Mouse (Mus musculus): ENCODE data around the gene Cyb5d1. TPM values are rescaled to one million over a fixed set of nuclear protein-coding genes. Genes with fewer than 3 reads are reported as not detected.
A peak's percentile ranks its signal among the peaks of the same experiment; 100 is the strongest.

The Cyb5d1 gene
- polyA plus RNA-seq, 1 experiment from 2014 or later, result 20.6 TPM

DNA sequence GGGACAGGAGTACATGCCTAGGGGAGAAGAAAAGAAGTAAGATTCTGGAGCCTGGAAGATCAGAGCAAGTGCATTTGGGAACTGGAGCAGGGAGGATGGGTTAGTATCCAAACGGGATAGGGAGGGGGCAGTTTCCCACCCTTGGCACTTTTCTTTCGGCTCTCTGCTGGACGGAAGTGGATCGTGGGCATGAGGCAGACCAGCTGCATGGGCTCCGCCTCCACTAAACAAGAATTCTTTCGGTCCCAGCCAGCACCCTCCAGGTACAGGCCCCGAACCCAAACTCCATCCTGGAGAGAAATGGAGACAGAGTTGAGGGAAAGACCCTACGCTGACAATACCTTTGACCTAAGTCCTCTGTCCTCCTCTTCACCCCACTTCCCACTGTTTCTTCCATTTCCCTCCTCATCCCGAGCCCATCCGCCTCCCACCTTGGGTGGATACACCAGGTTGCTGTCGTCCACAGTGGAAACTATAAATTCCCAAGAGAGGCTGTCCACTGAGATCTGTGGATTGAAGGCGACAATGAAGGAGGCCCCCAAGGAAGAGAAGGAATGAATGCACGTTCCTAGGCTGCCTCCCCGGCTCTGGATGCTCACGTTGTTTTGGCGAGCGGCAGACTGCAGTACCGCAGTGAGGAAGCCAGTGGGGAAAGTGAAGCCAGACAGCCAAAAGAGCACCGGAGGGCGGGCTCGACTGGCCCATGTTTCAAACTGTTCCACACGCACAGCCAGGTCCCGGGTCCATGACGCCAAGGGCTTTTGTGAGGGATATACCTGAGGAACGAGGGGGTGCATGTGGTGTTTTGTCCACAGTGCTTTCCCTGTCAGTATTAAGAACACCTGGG, 25.9 kb upstream of the Cyb5d1 start:
- Histone ChIP-seq H3K9me3 (replicated peaks) (no peaks in the 10 kb centered on the region), H3K4me1 (replicated peaks) (peaks cover 48% of the 10 kb centered on the region), H3K36me3 (no peaks in the 10 kb centered on the region), H3K4me2 (peak overlapping the region; percentile 93), H3K27ac (no peak overlapping the region), H3K9ac (peak overlapping the region; percentile 56; the same call in 1 of the 2 replicates), H3K4me3 (peak overlapping the region; percentile 61; the same call in 1 of the 2 replicates), H3K27me3 (peaks cover 21% of the 10 kb centered on the region)
- ATAC-seq (replicated peaks; ENCODE audit: insufficient number of reproducible peaks, insufficient read depth, low FRiP score, low read depth), result no peak
- 22% methylated on average over 25 of the region's 25 CpGs for WGBS

DNA sequence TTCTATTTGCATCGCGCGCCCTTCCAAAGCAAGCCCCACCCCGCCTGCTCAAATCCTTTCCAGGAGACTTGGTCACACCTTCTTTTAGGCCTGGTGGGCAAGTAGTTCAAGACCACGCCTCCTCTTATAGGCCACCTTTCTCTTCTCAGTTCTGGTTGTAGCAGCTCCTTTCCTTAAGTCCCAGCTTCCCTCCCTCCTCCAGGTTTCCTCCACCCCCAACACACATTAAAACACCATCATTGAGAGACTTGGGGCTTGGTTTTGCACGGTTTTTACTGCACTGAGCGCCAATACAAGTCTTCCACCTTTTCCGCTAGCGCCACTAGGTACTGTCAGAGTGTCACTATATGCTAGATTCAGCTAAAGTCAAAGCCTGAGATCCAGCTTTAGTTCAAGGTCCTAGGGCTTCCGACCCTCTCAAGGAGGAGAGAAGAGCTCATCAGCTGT, 25.1 kb upstream of the Cyb5d1 start:
- Histone ChIP-seq H3K9me3 (replicated peaks) (no peaks in the 10 kb centered on the region), H3K27me3 (peaks cover 21% of the 10 kb centered on the region), H3K4me2 (peak overlapping the region; percentile 93), H3K9ac (peak overlapping the region; percentile 56), H3K36me3 (no peaks in the 10 kb centered on the region), H3K27ac (no peak overlapping the region), H3K4me1 (replicated peaks) (peaks cover 48% of the 10 kb centered on the region), H3K4me3 (peak overlapping the region; percentile 61)
- ATAC-seq (replicated peaks; ENCODE audit: insufficient number of reproducible peaks, insufficient read depth, low FRiP score, low read depth), result no peak
- 9% methylated on average over 10 of the region's 10 CpGs for WGBS

DNA sequence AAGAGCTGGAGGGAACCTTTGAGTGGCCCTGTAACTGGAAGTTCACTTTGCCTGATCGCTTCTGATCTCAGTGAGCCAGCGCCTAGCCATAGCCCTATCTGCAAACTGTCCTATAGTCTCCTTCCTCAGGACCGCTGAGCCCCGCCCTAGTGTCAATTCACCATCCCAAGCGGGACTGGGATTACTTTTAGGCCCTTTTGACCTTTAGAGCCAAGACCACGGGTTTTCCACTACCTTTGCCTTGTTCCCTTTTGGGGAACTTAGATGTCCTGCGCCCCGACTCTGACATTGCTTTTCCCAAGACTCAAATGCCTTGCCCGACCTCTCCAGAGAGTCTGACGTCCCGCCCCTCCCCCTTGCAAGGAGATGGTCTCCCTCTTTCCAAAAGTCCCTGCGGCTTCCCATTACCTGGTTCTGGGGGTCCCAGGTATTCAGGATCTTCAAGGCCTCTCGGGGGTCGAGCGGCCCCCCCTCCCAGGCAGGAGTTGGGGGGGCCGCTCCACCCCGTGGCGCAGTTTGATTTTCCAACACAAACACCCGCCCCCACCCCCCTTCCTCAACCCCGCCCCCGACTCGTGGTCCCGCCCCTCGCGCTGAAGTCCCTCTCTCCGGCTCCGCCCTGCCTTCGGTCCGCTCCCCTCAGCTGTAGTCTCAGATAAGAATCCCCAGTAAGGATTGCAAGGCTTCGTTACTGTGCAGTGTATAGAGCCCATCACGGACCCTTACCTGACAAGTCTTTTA, 24.6 kb upstream of the Cyb5d1 start:
- Histone ChIP-seq H3K4me1 (replicated peaks) (peaks cover 54% of the 10 kb centered on the region), H3K36me3 (no peaks in the 10 kb centered on the region)
- no peak for ATAC-seq (replicated peaks; ENCODE audit: insufficient number of reproducible peaks, insufficient read depth, low FRiP score, low read depth)

DNA sequence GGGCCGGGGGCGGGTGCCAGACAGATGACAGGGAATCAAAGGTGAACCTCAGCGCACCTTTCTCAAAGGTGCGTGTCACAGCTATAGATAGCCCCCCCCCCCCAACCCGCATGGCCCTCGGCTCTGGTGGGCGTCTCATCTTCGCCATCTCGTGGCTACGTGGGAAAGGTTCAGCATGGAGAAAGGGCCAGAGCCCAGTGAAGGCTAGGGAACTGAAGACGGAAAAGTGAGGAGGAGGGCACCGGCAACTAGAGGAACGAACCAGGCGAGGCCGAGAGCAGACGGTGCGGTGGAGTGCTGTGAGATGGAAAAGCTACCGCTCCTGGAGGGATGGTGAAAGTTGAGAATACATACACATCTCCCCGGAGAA, 24.0 kb upstream of the Cyb5d1 start:
- Histone ChIP-seq H3K27ac (peak overlapping the region; percentile 95), H3K9ac (peak overlapping the region; percentile 56), H3K4me3 (peak overlapping the region; percentile 61), H3K36me3 (no peaks in the 10 kb centered on the region), H3K27me3 (peaks cover 21% of the 10 kb centered on the region), H3K4me2 (peak overlapping the region; percentile 93), H3K4me1 (replicated peaks) (peaks cover 60% of the 10 kb centered on the region), H3K9me3 (replicated peaks) (no peaks in the 10 kb centered on the region)
- whole genome bisulfite sequencing, result 1% methylated on average over 19 of the region's 19 CpGs
- no peak for ATAC-seq (replicated peaks; ENCODE audit: insufficient number of reproducible peaks, insufficient read depth, low FRiP score, low read depth)

More for the DNA sequence above, 24.6 kb upstream of the Cyb5d1 start:
- Histone ChIP-seq H3K9me3 (replicated peaks) (no peaks in the 10 kb centered on the region), H3K9ac (peak overlapping the region; percentile 56), H3K27me3 (peaks cover 21% of the 10 kb centered on the region), H3K27ac (peak overlapping the region; percentile 95), H3K4me2 (peak overlapping the region; percentile 93), H3K4me3 (peak overlapping the region; percentile 61)
- under 1% methylated on average over 31 of the region's 31 CpGs for WGBS

DNA sequence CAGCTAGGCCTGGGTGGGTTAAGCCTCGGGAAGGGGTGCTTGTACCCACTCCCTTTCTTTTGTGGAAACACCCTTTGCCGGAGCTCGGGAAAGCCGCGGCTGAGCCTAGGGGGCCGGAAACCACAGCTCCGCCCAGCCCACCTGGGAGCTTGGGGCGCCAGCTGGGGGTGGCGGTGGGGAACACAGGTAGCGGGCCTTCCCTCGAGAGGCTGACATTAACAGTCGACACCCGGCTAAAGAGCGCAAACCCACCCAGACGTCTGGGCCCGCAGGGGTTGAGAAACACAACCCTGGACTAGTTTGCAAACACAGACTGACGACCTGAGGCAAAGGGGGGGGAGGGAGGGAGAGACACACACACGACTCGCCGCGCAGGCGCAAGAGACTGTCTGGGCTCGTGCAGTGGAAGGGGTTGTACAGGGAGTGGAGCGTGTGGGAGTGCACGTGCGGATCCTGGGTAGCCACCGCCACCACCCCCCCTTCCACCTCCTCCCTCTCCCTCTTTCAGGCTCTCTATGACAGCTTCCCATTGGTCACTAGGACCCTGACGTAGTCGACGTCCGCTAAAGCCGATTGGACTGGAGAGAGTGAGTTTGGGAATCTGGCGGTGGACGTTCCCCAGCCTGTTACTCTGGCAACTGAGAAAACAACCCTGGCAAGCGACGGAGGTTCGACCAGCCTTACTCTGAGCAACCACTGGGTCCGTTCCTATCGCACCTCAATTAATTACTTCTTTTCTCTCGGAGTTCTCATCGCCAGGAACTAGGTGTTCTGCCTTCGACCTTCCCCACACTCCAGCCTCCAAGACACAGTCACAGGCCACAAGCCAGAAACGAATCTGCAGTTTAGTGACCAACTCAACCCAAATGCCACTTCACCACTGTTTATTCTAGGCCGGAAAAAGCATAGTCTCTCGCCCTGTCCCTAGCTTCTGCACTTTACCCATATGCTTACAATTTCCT, 23.3 kb upstream of the Cyb5d1 start:
- Histone ChIP-seq H3K27ac (peak overlapping the region; percentile 95), H3K4me1 (replicated peaks) (peaks cover 66% of the 10 kb centered on the region), H3K9me3 (replicated peaks) (no peaks in the 10 kb centered on the region), H3K4me3 (peak overlapping the region; percentile 61), H3K4me2 (peak overlapping the region; percentile 93), H3K27me3 (peaks cover 21% of the 10 kb centered on the region), H3K36me3 (no peaks in the 10 kb centered on the region), H3K9ac (peak overlapping the region; percentile 65)
- ATAC-seq (replicated peaks; ENCODE audit: insufficient number of reproducible peaks, insufficient read depth, low FRiP score, low read depth), result peak; percentile 83
- WGBS, result 0% methylated on average over 41 of the region's 45 CpGs

DNA sequence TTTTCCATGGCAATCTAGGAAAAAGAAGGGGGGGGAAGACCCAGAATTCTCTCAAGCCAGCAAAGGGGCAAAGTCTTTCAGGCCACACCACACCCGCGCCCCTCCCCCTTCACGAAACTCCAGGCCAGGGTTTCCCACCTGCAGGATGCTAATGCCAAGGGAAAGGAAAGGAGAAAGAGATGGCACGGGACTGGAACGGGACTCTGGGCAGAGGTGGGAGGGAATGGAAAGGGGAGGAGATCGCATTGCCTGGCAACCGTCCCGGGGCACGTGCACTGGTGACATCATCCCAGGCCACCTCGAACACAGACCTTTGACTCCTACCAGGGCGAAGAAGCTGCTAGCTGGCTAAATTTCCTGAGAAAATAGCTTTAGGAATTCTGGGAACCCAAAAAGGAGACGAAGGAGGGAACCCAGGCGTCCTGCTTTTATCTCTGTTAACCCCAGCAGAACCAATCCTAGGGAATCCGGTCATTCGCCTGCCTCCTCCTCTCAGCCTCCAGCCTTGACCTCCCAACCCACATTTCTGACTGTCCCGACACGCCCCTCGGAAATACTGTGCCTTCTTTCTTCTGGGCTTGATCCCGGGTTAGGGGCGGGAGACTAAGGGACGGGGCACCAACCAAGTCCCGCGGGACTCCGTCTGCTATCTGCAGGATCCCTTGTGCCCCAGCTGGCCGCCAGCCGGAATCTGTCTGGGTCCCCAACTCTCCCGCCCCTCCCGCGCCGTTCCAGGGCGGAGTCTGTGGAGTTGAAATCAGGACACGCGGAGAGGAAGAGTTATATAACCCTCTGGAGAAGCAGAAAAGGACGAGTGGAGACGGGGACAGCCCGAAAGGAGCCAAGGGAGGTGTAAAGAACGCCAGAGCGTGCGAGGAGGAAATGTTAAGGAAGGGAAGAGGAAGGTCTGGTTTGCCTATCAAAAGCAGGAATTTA, 22.3 kb upstream of the Cyb5d1 start:
- no peaks in the 10 kb centered on the region for H3K9me3 ChIP-seq (replicated peaks)

DNA sequence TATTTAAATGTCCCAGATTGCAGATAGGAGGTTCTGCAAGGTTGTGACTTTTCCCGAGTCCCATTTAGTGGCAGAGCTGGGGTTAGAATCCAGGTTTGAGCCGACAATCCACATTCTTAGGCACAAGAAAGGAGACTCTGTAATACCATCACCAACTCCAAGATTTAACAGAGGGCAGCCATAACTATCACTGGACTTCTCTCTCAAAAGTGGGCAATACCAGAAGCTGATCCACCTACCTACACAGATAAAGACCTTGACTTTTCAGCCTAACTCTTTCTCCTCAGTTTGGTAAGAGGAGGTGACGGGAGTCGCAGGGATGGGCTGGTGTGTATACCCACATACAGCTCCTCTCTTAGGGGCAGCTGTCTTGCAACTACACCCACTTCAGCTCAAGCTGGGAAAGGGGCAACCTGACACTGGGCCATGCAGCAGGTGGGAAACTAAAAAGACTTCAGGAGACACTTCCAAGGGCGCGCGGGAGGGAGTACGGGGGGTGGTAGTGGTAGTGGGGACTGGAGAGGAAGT, 21.6 kb upstream of the Cyb5d1 start:
- Histone ChIP-seq H3K36me3 (peaks cover 7% of the 10 kb centered on the region; the same call in 1 of the 2 replicates), H3K4me1 (replicated peaks) (peaks cover 84% of the 10 kb centered on the region), H3K9ac (peak overlapping the region; percentile 55), H3K27ac (peak overlapping the region; percentile 95), H3K9me3 (replicated peaks) (no peaks in the 10 kb centered on the region), H3K4me3 (peak overlapping the region; percentile 61), H3K27me3 (peaks cover 9% of the 10 kb centered on the region), H3K4me2 (peak overlapping the region; percentile 93)
- 7% methylated on average over 8 of the region's 8 CpGs for WGBS
- ATAC-seq (replicated peaks; ENCODE audit: insufficient number of reproducible peaks, insufficient read depth, low FRiP score, low read depth), result no peak

More for the DNA sequence above, 22.3 kb upstream of the Cyb5d1 start:
- Histone ChIP-seq H3K4me3 (peak overlapping the region; percentile 61), H3K9ac (peak overlapping the region; percentile 65), H3K4me2 (peak overlapping the region; percentile 93), H3K27ac (peak overlapping the region; percentile 95), H3K4me1 (replicated peaks) (peaks cover 77% of the 10 kb centered on the region), H3K36me3 (peaks cover 4% of the 10 kb centered on the region; the same call in 1 of the 2 replicates), H3K27me3 (peaks cover 16% of the 10 kb centered on the region)
- 0% methylated on average over 39 of the region's 39 CpGs for WGBS
- ATAC-seq (replicated peaks; ENCODE audit: insufficient number of reproducible peaks, insufficient read depth, low FRiP score, low read depth), result peak; percentile 58

DNA sequence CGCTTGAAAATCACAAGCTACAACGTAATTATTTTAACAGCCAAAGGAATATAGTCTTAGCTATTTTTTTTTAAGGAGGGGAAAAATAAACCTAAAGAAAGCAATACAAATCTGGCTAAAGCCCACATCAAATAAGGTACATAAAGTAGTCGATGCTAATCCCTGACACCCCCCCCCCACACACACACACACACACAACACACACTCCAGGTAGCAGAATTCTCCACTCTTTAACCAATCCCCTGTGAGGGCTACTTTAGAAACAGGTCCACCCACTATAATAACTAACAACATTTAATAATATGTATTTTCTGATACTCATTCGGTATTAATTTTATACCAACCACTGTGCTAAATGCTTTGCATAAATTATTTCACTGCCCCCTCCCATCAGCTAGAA, 21.1 kb upstream of the Cyb5d1 start:
- H3K9ac ChIP-seq, result peak overlapping the region; percentile 55; the same call in 1 of the 2 replicates
- no peak for ATAC-seq (replicated peaks; ENCODE audit: insufficient number of reproducible peaks, insufficient read depth, low FRiP score, low read depth)

DNA sequence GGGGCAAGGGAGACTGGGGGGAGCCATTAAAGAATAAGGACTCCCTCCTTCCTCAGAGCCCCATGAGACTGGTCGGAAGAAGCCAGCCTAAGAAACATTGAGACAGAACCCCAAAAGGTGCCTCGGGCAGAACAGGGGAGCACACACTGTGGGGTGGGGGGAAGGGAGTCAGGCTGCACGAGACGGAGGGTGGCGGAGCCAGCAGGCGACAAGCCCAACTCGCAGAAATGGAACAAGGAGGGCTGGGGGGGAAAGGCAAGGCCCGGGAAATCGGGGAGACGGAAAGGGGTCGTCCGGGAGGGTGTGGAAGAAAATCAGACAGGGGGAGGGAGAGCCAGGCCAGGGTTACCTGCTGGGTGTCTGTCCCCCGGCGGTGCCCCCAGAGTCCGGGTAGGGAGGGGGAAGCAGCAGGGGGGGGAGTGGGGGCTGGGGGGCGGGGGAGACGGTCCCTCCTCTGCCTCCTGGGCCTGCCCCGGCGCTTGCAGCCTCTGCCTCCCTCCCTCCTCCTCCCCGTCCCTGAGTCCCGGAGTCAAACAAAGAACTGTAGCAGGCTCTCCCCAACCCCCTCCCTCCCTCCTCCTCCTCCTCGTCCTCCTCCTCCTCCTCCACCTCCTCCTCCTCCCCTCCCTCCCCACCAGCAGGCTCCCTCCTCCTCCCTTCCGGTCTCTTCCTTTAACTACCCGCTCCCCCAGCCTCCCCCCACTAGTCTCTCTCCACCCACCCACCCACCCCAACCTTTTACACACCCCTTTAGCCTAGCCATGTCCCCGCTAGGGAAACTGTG, 20.4 kb upstream of the Cyb5d1 start:
- Histone ChIP-seq H3K9ac (peak overlapping the region; percentile 64), H3K4me3 (peak overlapping the region; percentile 61), H3K4me2 (peak overlapping the region; percentile 93), H3K9me3 (replicated peaks) (no peaks in the 10 kb centered on the region), H3K36me3 (peaks cover 7% of the 10 kb centered on the region; the same call in 1 of the 2 replicates), H3K27me3 (peaks cover 1% of the 10 kb centered on the region), H3K27ac (peak overlapping the region; percentile 95), H3K4me1 (replicated peaks) (peaks cover 78% of the 10 kb centered on the region)
- ATAC-seq (replicated peaks; ENCODE audit: insufficient number of reproducible peaks, insufficient read depth, low FRiP score, low read depth), result peak; percentile 3; the same call in 1 of the 2 replicates
- 0% methylated on average over 21 of the region's 25 CpGs for WGBS

More for the DNA sequence above, 21.1 kb upstream of the Cyb5d1 start:
- Histone ChIP-seq H3K36me3 (peaks cover 7% of the 10 kb centered on the region; the same call in 1 of the 2 replicates), H3K27me3 (peaks cover 8% of the 10 kb centered on the region), H3K9me3 (replicated peaks) (no peaks in the 10 kb centered on the region), H3K27ac (peak overlapping the region; percentile 95), H3K4me3 (peak overlapping the region; percentile 61), H3K4me2 (peak overlapping the region; percentile 93), H3K4me1 (replicated peaks) (peaks cover 84% of the 10 kb centered on the region)
- 2% methylated on average over 4 of the region's 4 CpGs for WGBS
